Mouse (Mus musculus) hindbrain, postnatal 0 days (tissue): ENCODE data around the gene Foxn2. TPM values are rescaled to one million over a fixed set of nuclear protein-coding genes. Genes with fewer than 3 reads are reported as not detected.

Source experiments
- ATAC-seq: fragments of 200-750 bp; cut with Nextera tagmentation; 2 replicates; pipeline ENCODE4 v1.8.0; 2017; ENCODE audit warnings: mild to moderate bottlenecking, moderate TSS enrichment, moderate library complexity
- DNase-seq: peaks from one replicate; pipeline ENCODE4 v3.0.0-alpha.2; 2015; ENCODE audit warnings: low spot score
- H3K27ac ChIP-seq: fragments of 300-500 bp; sonication (generic); 2 replicates; pipeline ENCODE4 v1.5.1; 2014; ENCODE audit warnings: mild to moderate bottlenecking
- H3K27me3 ChIP-seq: fragments of 300-500 bp; sonication (generic); 2 replicates; pipeline ENCODE4 v1.6.1; 2014; ENCODE audit warnings: low read length, mixed read lengths; ENCODE audit not compliant: insufficient read depth
- H3K36me3 ChIP-seq: fragments of 300-500 bp; sonication (generic); 2 replicates; pipeline ENCODE4 v1.6.1; 2014; ENCODE audit warnings: low read length, mixed read lengths; ENCODE audit not compliant: insufficient read depth
- H3K4me1 ChIP-seq: fragments of 300-500 bp; sonication (generic); 2 replicates; pipeline ENCODE4 v1.6.1; 2014; ENCODE audit warnings: antibody characterized with exemption, low read length, mixed read lengths; ENCODE audit not compliant: insufficient read depth
- H3K4me2 ChIP-seq: fragments of 300-500 bp; sonication (generic); 2 replicates; pipeline ENCODE4 v1.6.1; 2014; ENCODE audit warnings: low read depth, mild to moderate bottlenecking, low read length, moderate library complexity, mixed read lengths
- H3K4me3 ChIP-seq: fragments of 300-500 bp; sonication (generic); 2 replicates; pipeline ENCODE4 v1.5.1; 2014; ENCODE audit warnings: low read length
- H3K9ac ChIP-seq: fragments of 300-500 bp; sonication (generic); replicated peaks from 2 replicates; pipeline ENCODE4 v1.6.1; 2014; ENCODE audit warnings: mild to moderate bottlenecking, low read length, moderate library complexity, mixed read lengths
- H3K9me3 ChIP-seq: fragments of 300-500 bp; sonication (generic); 2 replicates; pipeline ENCODE4 v1.6.1; 2016; ENCODE audit warnings: low read length, mixed read lengths
- CTCF ChIP-seq: IDR thresholded peaks from 2 replicates; pipeline ENCODE4 v1.5.1; 2016; ENCODE audit warnings: antibody characterized with exemption, control low read depth, low read depth
- WGBS: fragments of 180-500 bp; shearing (Covaris S2); extraction: QIAGEN DNeasy Blood & Tissue Kit; methylation state at CpG from one replicate; pipeline ENCODE4 v1.1.7; 2014; 5-methylcytosine and 5-hydroxymethylcytosine counted together
- polyA plus RNA-seq: library from polyadenylated mRNA; unstranded; fragments of >200 nt; fragmentation: Nextera tagmentation; extraction: Ambion mirVana; gene quantifications from 2 replicates; pipeline ENCODE4 v1.2.1, GENCODE M21; 2015
- total RNA-seq: library from RNA; depleted of rRNA; stranded (reverse); fragments of >200 nt; gene quantifications from 2 replicates; pipeline ENCODE4 v1.2.3, GENCODE M21; 2014; rRNA removed

Foxn2 gene
- total and polyA plus RNA-seq, 2 experiments from 2014 or later: 8.0 to 17.1 TPM

- Histone ChIP-seq H3K9me3 (no peaks in the 10 kb centered on the region), H3K4me1 (peaks cover 8% of the 10 kb centered on the region), H3K9ac (peak overlapping the region; percentile 72), H3K4me3 (peak overlapping the region; percentile 76), H3K36me3 (no peaks in the 10 kb centered on the region), H3K27ac (no peak overlapping the region), H3K27me3 (no peaks in the 10 kb centered on the region), H3K4me2 (peak overlapping the region; percentile 77)
- ATAC-seq (no peak), DNase-seq (no peak)
- TF ChIP-seq CTCF: no peak
- WGBS: 34% methylated on average over 6 of the region's 6 CpGs
Measured at GRCm38 (mm10) chr17:88531176-88531575, 90.7 kb downstream of the Foxn2 start.

DNA sequence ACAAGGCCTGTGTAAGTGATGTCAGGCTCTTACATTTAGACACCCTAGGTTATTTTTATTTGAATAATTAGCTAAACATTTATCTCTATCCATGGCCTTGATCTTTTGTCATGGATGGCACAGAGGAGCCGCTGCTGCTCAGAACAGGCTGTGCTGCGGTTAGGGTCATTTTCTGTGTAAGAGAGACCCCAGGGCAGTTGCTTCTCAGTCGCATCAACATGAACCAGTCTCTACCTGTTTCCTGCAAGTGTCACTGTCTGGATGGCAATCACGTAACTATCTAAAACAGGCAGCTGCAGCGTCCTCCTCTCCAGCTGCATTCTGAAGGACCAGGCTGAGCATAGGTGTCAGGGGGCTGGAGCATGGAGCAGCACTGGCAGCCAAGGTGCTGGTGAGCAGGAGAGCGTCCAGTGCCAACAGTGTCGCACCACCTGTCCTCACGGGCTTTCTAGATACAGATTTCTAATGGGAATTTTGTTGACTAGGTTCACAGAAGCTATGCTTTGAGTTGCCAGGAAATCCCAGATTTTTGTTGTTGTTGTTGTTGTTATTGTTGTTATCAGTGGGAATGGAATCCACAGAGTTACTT is 97.4 kb downstream of the Foxn2 start:
- Histone ChIP-seq H3K27ac (no peak overlapping the region), H3K9ac (no peak overlapping the region), H3K27me3 (no peaks in the 10 kb centered on the region), H3K36me3 (no peaks in the 10 kb centered on the region), H3K4me1 (no peaks in the 10 kb centered on the region), H3K4me2 (no peak overlapping the region), H3K4me3 (no peak overlapping the region), H3K9me3 (no peaks in the 10 kb centered on the region)
- no peak for DNase-seq
- no peak for ATAC-seq
- WGBS: 90% methylated on average over 8 of the region's 8 CpGs
- TF ChIP-seq CTCF: no peak

Other genes with a start within 250 kb of the Foxn2 start
- 43.7 and 54.5 TPM in 2 replicates for gene Ppp1r21, start 89.4 kb downstream of the Foxn2 start, total RNA-seq
- 29.2 and 32.2 TPM in 2 replicates for gene Ppp1r21, start 89.4 kb downstream of the Foxn2 start, polyA plus RNA-seq
- gene Ston1, start 157.0 kb downstream of the Foxn2 start, total RNA-seq: 2.5 and 2.9 TPM in 2 replicates
- gene Ston1, start 157.0 kb downstream of the Foxn2 start, polyA plus RNA-seq: 1.6 and 1.8 TPM in 2 replicates
- not detected in 2 replicates for gene Gtf2a1l, start 227.9 kb downstream of the Foxn2 start, total RNA-seq
- gene Gtf2a1l, start 227.9 kb downstream of the Foxn2 start, polyA plus RNA-seq: 0.38 and 0.53 TPM in 2 replicates